Mouse (Mus musculus) spleen, postnatal 10 days (tissue): ENCODE results near the gene Hivep2.

Experiments
- DNase-seq, 2 experiments: peaks; one replicate each; pipeline ENCODE4 v3.0.0; 2021 to 2022; ENCODE audit warnings: low spot score in 2 of 2

Hivep2 gene

GRCm38 (mm10) chr10:14144840-14145239 is 179.0 kb downstream of the Hivep2 start:
- DNase-seq, result no peak

- no peak for DNase-seq
Observed at GRCm38 (mm10) chr10:14164829-14165228, 199.0 kb downstream of the Hivep2 start.

- DNase-seq, result no peak
Observed at GRCm38 (mm10) chr10:14168197-14168844, 202.4 kb downstream of the Hivep2 start.

- no peak for DNase-seq
Observed at GRCm38 (mm10) chr10:14168869-14169566, 203.1 kb downstream of the Hivep2 start.

GRCm38 (mm10) chr10:14174124-14174523 is 208.2 kb downstream of the Hivep2 start:
- DNase-seq, result no peak

- DNase-seq, result no peak
Observed at GRCm38 (mm10) chr10:14179424-14180339, 213.8 kb downstream of the Hivep2 start.

GRCm38 (mm10) chr10:14186352-14186976 is 220.6 kb downstream of the Hivep2 start:
- peak in 1 of 2 experiments; percentile 29 for DNase-seq

GRCm38 (mm10) chr10:14189050-14189449 is 223.2 kb downstream of the Hivep2 start:
- no peak for DNase-seq

- DNase-seq, result no peak
Observed at GRCm38 (mm10) chr10:14191202-14191601, 225.3 kb downstream of the Hivep2 start.

- DNase-seq, result no peak
Observed at GRCm38 (mm10) chr10:14192156-14192555, 226.3 kb downstream of the Hivep2 start.

GRCm38 (mm10) chr10:14193702-14194101 is 227.8 kb downstream of the Hivep2 start:
- no peak for DNase-seq

GRCm38 (mm10) chr10:14195778-14196650 is 230.1 kb downstream of the Hivep2 start:
- DNase-seq, result no peak

GRCm38 (mm10) chr10:14196785-14197184 is 230.9 kb downstream of the Hivep2 start:
- DNase-seq, result no peak

- no peak for DNase-seq
Observed at GRCm38 (mm10) chr10:14197261-14197660, 231.4 kb downstream of the Hivep2 start.

- DNase-seq, result no peak
Observed at GRCm38 (mm10) chr10:14199332-14199731, 233.5 kb downstream of the Hivep2 start.

GRCm38 (mm10) chr10:14200310-14200709 is 234.4 kb downstream of the Hivep2 start:
- peak in 1 of 2 experiments; percentile 37 for DNase-seq
